Mouse (Mus musculus) G1E (cell line): ENCODE data around the gene Aqp8.

Source experiments
- CTCF ChIP-seq: IDR thresholded peaks from 2 replicates; pipeline ENCODE4 v1.5.1; 2012; ENCODE audit warnings: low read depth, low read length, inconsistent platforms, mixed read lengths
- GATA1 ChIP-seq: IDR thresholded peaks from 2 replicates; pipeline ENCODE4 v1.6.1; 2012; ENCODE audit warnings: borderline replicate concordance, low read length, inconsistent platforms, mixed read lengths
- GATA2 ChIP-seq: IDR thresholded peaks from 2 replicates; pipeline ENCODE4 v1.6.1; 2012; ENCODE audit warnings: low read depth, low read length, inconsistent platforms, borderline replicate concordance
- POLR2AphosphoS5 ChIP-seq: IDR thresholded peaks from 2 replicates; pipeline ENCODE4 v1.6.1; 2012; ENCODE audit warnings: low read depth, low read length, inconsistent platforms; ENCODE audit not compliant: insufficient replicate concordance
- TAL1 ChIP-seq: conservative IDR thresholded peaks from 2 replicates; pipeline ENCODE4 v1.6.1; 2012; ENCODE audit warnings: low read depth, low read length, inconsistent platforms, mixed read lengths

- TF ChIP-seq CTCF = no peak
- no peak for TF ChIP-seq GATA1
- no peak for TF ChIP-seq POLR2AphosphoS5
- no peak for TF ChIP-seq GATA2
- no peak for TF ChIP-seq TAL1
Measured at GRCm38 (mm10) chr7:123429624-123430410, 32.3 kb upstream of the Aqp8 start.
